Mouse (Mus musculus) macrophage (primary cell): ENCODE results near the gene Ttc9b. TPM values are rescaled to one million over a fixed set of nuclear protein-coding genes. Genes with fewer than 3 reads are reported as not detected.
"Not testable (repeated sequence)": the region's sequence is repeated elsewhere in the genome, so short reads cannot be mapped to it uniquely, and the experiment has no call there.

Experiments used
- H3K27ac ChIP-seq: fragments of 350-480 bp; formaldehyde crosslinking; 2 replicates; pipeline ENCODE4 v1.9.0; 2021
- H3K36me3 ChIP-seq: fragments of 350-480 bp; formaldehyde crosslinking; 2 replicates; pipeline ENCODE4 v1.9.0; 2021; ENCODE audit errors: inconsistent target
- H3K4me3 ChIP-seq: fragments of 350-480 bp; formaldehyde crosslinking; 2 replicates; pipeline ENCODE4 v1.9.0; 2021; ENCODE audit errors: inconsistent target
- H3K79me2 ChIP-seq: fragments of 350-480 bp; formaldehyde crosslinking; 2 replicates; pipeline ENCODE4 v1.9.0; 2021; ENCODE audit errors: inconsistent target
- WGBS: methylation state at CpG from one replicate; pipeline ENCODE4 v1.1.7; 2026; ENCODE audit warnings: inconsistent platforms; ENCODE audit not compliant: missing documents; 5-methylcytosine and 5-hydroxymethylcytosine counted together
- polyA plus RNA-seq: library from polyadenylated mRNA; stranded (reverse); fragments of 250-400 nt; gene quantifications from 3 replicates; pipeline ENCODE4 v1.2.4, GENCODE M21; 2018; ENCODE audit warnings: inconsistent platforms

The Ttc9b gene
- polyA plus RNA-seq, 1 experiment from 2014 or later: not detected

DNA sequence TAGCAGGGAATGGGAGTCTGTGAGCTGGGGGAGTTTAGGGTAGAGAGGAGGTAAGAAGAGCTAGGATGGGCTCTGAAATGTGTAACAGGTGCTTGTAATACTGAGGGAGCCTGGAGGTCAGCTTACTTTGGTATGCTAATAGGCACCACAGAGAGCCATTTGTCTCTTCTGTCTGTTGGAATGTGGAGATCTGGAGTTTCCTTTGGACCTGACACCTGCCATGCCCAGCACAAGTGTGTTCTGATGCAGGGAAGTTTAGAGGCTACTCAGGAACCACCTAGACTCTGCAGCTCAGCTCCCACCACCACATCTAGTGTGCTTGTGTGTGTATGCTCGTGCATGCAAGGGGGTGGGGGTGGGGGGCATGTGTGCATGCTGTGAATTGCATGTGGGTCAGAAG is 31.5 kb upstream of the Ttc9b start:
- H3K79me2 ChIP-seq: no peaks in the 10 kb centered on the region
- H3K4me3 ChIP-seq: no peak overlapping the region
- 90% methylated on average over 1 of the region's 1 CpGs for WGBS
- no peak overlapping the region for H3K27ac ChIP-seq
- H3K36me3 ChIP-seq: peaks cover 87% of the 10 kb centered on the region

DNA sequence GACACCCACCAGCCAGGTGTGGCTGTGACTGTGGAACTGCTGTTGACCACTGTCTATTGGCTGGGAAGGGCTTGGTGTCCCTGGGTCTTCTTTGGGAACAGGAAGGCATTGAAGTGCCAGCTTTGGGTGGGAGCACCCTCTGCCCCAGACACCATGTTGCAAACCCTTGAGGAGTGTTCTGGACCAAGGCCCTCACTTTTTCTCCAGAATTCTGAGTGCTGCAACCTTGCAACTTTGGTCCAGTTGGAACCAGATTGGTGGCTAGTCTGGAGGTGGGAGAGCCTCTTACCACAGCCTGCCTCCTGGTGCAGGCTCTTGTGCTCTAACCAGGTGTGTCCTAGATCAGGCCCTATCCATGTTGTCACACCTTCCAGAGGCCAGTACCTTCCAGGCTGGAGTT is 28.7 kb upstream of the Ttc9b start:
- H3K27ac ChIP-seq: no peak overlapping the region
- H3K79me2 ChIP-seq: no peaks in the 10 kb centered on the region
- H3K4me3 ChIP-seq: no peak overlapping the region
- peaks cover 84% of the 10 kb centered on the region for H3K36me3 ChIP-seq

DNA sequence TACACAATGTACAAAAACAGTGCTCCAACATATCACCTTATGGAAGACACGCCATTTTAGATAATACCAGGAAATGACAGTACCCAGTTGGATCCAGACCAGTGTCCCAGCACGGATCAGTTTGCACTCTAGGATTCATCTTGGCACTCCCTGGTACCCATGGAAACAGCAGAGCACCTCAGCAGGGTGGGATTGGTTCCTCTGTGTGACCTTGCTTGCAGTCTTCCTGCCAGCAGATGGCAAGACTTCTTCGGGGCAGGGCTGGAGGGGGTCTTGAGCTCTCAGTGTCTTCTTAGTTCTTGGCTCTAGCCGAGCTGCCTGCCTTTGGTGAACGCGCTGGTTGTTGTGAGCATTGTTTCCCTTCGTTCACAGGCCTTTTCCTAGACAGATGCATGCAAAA is 26.0 kb upstream of the Ttc9b start:
- no peaks in the 10 kb centered on the region for H3K79me2 ChIP-seq
- H3K36me3 ChIP-seq: peaks cover 82% of the 10 kb centered on the region
- WGBS: 93% methylated on average over 7 of the region's 7 CpGs
- no peak overlapping the region for H3K4me3 ChIP-seq
- no peak overlapping the region for H3K27ac ChIP-seq

DNA sequence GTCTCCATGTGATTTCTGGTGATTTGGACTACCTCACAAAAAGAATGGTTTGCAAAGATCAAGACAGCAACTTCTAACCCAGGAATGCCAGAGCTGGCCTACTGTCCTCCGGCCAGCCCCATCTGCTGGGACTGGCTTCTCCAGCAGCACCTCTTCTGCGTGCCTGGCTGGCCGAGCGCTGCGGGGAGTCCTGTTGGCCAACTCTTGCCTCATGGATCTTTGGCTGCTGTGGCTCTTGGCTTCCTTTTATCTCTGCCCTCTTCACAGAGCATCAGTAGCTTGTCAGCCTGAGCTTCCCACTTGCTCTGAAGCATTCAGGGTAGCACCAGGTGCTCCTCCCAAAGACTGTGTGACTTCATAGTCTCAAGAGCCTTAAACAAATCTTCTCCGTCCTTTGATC is 25.5 kb upstream of the Ttc9b start:
- H3K27ac ChIP-seq: no peak overlapping the region
- H3K79me2 ChIP-seq: no peaks in the 10 kb centered on the region
- H3K4me3 ChIP-seq: no peak overlapping the region
- 96% methylated on average over 6 of the region's 6 CpGs for WGBS
- H3K36me3 ChIP-seq: peaks cover 84% of the 10 kb centered on the region

DNA sequence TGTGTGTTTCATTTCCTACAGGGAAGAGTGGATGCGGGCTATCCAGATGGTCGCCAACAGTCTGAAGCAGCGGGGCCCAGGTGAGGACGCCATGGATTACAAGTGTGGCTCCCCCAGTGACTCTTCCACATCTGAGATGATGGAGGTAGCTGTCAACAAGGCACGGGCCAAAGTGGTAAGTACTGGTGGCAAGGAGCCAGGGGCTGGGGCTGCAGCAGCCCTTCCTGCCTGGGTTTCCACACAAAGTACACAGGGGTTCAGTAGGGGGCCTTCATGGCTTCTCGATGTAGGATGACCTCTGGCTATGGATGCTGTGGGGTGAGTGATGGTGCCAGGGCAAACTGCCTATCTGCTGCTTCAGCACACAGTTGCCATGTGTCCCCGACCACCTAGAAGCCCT is 24.9 kb upstream of the Ttc9b start:
- H3K36me3 ChIP-seq: peaks cover 85% of the 10 kb centered on the region
- WGBS: 95% methylated on average over 7 of the region's 7 CpGs
- not testable (repeated sequence) for H3K4me3 ChIP-seq, H3K27ac ChIP-seq, H3K79me2 ChIP-seq

DNA sequence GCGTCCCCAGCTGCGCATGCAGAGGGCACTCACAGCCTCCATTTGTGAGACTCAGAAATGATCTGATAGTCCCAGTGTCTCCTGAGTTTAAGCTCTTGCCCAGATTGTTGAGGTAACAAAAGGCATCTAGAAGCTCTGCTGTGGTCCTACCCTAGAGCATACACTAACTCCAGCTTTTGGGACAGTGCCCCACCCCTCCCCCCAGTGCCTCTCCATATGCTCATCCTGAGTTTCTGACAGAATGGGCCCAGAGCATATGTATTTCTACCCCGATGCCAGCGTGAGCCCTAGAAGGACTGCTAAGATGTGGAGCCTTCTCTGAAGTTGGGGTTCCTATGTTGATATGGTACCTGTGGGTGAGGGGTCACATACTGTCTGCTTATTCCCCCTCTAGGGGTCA is 22.3 kb upstream of the Ttc9b start:
- WGBS: 93% methylated on average over 2 of the region's 4 CpGs
- H3K27ac ChIP-seq: no peak overlapping the region
- no peak overlapping the region for H3K4me3 ChIP-seq
- peaks cover 81% of the 10 kb centered on the region for H3K36me3 ChIP-seq
- no peaks in the 10 kb centered on the region for H3K79me2 ChIP-seq

DNA sequence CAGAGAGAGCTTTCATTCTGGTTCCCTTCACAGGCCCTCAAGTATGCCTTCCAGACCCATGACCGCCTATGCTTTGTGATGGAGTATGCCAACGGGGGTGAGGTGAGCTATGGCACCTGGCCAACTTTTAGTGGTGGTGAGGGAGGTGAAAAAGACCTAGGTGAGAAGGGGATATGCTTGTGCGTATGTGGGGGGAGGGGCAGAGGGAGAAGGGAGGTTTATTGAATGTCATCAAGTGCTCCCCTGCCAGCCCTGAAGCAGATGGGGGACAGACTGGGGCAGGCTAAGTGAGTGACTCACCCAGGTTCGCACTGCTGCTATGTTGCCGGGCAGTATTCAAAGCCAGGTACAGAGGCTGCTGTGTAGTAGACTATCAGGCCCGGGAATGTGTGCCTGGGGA is 20.5 kb upstream of the Ttc9b start:
- H3K79me2 ChIP-seq: no peaks in the 10 kb centered on the region
- 97% methylated on average over 5 of the region's 6 CpGs for WGBS
- H3K36me3 ChIP-seq: peaks cover 81% of the 10 kb centered on the region
- no peak overlapping the region for H3K27ac ChIP-seq
- no peak overlapping the region for H3K4me3 ChIP-seq

DNA sequence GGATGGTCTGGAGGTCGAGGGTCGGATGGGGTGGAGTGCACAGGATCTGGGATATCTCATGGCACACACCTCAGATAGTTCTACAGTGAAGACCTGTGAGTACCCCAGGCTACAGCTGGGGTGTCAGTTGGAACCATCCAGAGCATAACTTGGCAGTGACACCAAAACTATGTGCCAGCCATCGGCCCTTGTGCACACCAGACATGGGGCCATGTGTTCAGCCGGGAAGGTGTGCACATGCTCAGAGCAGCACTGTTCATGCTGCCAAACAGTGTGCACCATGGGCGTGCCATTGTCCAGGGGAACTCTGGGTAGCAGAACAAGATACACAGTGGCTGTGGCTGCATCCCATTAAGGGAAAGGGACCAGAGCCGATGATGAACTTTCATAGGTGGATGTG is 19.0 kb upstream of the Ttc9b start:
- WGBS: 98% methylated on average over 6 of the region's 6 CpGs
- Histone ChIP-seq H3K4me3 (no peak overlapping the region), H3K36me3 (peaks cover 66% of the 10 kb centered on the region), H3K79me2 (no peaks in the 10 kb centered on the region), H3K27ac (no peak overlapping the region)

DNA sequence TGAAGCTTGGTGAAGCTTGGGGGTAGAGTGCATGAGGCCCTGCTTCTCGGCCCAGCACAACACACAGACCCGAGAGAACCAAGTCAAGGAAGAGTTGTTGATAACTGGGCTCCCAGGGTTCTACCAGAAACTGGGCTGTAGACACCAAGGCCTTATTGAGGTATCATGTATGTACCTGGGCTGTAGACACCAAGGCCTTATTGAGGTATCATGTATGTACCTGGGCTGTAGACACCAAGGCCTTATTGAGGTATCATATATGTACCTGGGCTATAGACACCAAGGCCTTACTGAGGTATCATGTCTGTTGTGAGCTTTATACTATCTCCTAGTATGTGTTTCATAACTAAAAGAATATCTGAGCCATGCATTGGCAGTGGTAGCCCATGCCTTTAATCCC is 18.6 kb upstream of the Ttc9b start:
- peaks cover 65% of the 10 kb centered on the region for H3K36me3 ChIP-seq
- WGBS: 100% methylated on average over 2 of the region's 2 CpGs

DNA sequence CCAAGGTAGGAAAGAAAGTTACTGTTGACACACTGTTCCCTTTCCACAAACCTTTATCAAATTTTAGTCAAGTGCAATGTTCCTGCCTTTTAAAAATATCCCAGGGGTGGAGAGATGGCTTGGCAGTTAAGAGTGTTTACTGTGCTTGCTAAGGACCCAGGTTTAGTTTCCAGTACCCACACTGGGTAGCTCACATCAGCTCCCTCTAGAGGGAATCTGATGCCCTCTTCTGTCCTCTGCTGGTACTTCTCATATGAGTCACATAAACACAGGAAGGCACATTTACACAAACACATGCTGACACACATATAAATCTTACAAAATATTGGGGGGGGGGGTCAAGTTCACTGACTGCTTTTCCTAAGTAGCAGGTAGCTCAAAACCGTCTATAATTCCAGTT is 9.2 kb upstream of the Ttc9b start:
- no peaks in the 10 kb centered on the region for H3K36me3 ChIP-seq
- no peaks in the 10 kb centered on the region for H3K79me2 ChIP-seq
- no peak overlapping the region for H3K27ac ChIP-seq
- H3K4me3 ChIP-seq: no peak overlapping the region
- no CpG with 5 or more reads among the region's 1 CpGs for WGBS

More for the DNA sequence above, 18.6 kb upstream of the Ttc9b start:
- not testable (repeated sequence) for H3K79me2 ChIP-seq, H3K4me3 ChIP-seq, H3K27ac ChIP-seq

DNA sequence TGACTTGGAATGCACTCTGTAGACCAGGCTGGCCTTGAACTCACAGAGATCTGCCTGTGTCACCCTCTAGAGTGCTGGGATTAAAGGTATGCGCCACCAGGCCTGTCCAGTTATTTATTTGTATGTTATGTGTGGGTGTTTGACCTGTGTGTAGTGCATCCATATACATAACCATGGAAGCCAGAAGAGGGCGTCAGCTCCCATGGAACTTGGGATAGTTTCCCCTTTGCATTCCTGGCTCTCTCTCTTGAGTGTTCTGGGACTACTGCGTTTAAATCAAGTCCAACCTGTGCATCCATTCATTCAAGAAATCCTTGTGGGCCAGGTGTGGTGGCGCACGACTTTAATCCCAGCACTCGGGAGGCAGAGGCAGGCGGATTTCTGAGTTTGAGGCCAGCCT is 7.2 kb upstream of the Ttc9b start:
- no peak overlapping the region for H3K27ac ChIP-seq
- no peaks in the 10 kb centered on the region for H3K79me2 ChIP-seq
- no peak overlapping the region for H3K4me3 ChIP-seq
- no peaks in the 10 kb centered on the region for H3K36me3 ChIP-seq
- WGBS: 87% methylated on average over 2 of the region's 7 CpGs

DNA sequence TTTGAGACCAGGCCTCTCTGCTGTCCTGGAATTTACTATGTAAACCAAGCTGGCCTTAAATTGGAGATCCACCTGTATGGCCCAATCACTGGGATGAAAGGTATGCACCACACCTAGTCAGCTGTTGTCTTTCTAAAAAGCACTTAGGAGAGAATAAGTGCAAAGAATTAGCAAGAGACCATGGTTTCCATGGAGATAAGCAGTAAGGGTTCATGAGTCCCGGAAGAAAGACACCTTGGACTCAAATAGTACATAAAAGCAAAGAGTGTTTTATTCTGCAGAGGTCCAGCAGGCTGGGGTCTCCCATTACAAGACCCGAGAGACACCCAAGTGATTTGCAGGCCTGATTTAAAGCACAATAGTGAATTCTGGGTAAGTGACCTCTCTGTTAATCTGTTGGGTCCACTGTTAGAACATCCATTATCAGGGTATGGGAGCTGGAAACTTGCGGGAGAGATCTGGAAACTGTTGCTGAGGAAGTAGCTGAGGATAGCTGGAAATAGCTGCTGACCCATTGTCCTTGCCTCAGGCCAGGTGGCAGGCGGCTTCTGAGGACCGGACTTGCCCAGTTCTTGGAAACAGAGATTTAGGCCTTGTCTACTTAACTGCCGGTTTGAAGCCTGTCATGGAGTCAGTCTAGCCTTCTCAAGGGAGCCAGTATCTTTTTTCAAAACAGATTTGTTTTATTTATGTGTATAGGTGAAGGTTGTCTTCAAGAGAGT is 6.3 kb upstream of the Ttc9b start:
- Histone ChIP-seq H3K79me2 (no peaks in the 10 kb centered on the region), H3K4me3 (no peak overlapping the region), H3K27ac (no peak overlapping the region), H3K36me3 (no peaks in the 10 kb centered on the region)
- WGBS: 90% methylated on average over 6 of the region's 6 CpGs

DNA sequence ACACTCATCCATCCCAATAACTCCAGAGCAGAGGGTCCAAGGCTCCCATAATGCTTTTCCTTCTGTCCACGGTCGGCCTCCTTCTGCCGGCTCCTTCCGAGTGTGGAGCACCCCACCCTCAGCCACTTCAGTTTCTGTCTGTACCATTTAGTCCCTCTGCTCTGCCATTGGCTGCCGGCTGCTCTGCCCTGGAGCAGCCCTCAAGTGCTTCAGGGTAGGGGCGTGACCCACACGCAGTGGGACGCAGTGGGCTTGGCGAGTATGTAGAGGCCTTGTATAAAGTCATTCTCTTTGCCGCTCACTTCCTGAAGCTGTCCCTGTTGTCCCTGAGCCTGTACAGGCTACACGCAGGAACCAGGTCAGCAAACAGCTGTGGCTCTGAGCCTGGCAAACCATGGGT is 4.0 kb upstream of the Ttc9b start:
- no peaks in the 10 kb centered on the region for H3K79me2 ChIP-seq
- 88% methylated on average over 11 of the region's 11 CpGs for WGBS
- H3K4me3 ChIP-seq: no peak overlapping the region
- H3K27ac ChIP-seq: no peak overlapping the region
- H3K36me3 ChIP-seq: no peaks in the 10 kb centered on the region

DNA sequence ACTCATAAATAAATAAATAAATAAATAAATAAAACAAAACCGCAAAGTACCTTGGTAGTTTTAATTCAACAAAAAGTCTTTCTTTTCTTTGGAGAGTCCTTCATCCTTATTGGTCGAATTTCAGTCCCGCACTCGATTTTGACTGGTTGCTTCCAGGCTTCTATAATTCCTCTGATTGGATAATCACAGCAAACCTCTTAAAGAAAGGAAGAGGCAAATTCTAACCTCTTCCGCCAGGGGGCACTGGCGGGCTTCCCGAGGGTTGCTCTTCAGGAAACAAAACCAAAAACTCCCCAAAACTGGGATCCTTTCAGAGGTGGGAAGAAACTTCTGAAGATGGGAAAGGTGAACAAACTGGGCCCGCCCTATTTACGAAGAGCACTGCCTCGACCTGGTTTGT is 2.8 kb upstream of the Ttc9b start:
- Histone ChIP-seq H3K27ac (no peak overlapping the region), H3K36me3 (no peaks in the 10 kb centered on the region), H3K79me2 (no peaks in the 10 kb centered on the region), H3K4me3 (peak overlapping the region; percentile 13; the same call in 1 of the 2 replicates)
- WGBS: 8% methylated on average over 10 of the region's 10 CpGs

DNA sequence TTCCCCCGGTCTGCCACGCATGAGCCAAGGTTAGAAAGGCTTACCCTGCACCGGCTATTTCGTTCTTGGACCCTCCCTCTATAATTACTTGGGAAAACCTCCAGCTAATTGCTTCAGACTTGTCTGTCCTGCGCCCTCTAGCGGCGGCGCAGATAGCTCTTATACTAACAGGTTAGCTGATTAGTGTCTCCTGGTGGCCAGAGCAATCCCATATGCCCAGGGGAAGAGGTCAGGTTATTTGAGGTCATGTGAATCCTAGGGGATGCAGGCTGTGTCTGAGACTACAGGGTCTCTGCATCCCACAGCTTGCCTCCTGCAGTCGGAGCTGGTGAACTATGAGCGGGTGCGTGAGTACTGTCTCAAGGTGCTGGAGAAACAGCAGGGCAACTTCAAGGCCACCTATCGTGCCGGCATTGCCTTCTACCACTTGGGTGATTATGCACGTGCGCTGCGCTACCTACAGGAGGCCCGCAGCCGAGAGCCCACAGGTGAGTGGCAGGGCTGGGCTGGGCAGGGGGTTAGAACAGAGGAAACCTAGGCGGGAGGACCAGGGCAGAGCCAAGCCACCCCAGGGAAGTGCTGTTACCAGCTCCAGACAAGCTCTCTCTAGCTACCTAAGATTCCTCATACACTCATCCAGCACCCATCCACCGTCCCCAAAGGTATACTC is 1.0 kb downstream of the Ttc9b start:
- Histone ChIP-seq H3K4me3 (no peak overlapping the region), H3K27ac (no peak overlapping the region), H3K36me3 (no peaks in the 10 kb centered on the region), H3K79me2 (no peaks in the 10 kb centered on the region)
- WGBS: 58% methylated on average over 20 of the region's 20 CpGs

DNA sequence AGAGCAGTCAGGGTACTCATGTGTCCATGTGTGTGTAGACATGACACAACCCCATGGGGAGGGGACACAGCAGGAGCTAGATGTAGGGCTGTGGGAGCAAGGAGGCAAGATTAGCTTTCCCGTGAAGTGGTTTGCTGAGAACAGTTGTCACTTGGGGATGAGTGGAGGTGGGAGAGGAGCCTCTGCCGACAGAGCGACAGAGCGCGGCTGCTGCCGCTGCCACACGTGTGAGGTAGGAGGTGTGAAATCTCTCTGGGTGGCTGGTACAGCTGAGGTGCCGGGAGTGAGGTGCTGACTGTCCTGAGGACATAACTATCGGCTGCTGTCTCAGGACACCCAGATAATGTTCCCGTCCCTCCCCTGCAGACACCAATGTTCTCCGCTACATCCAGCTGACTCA is 1.8 kb downstream of the Ttc9b start:
- Histone ChIP-seq H3K27ac (no peak overlapping the region), H3K36me3 (no peaks in the 10 kb centered on the region), H3K79me2 (no peaks in the 10 kb centered on the region), H3K4me3 (no peak overlapping the region)
- whole genome bisulfite sequencing: 58% methylated on average over 11 of the region's 11 CpGs
